Mouse (Mus musculus) neutrophil, adult 5-6 weeks (primary cell): ENCODE data around the gene Gm45799. TPM values are rescaled to one million over a fixed set of nuclear protein-coding genes. Genes with fewer than 3 reads are reported as not detected.

ENCODE experiments used
- ATAC-seq: fragments of 151-379, 151-347 bp; 2 replicates; pipeline ENCODE4 v1.8.0; 2017; ENCODE audit warnings: mild to moderate bottlenecking, moderate TSS enrichment; ENCODE audit not compliant: insufficient number of reproducible peaks, poor library complexity, low FRiP score, severe bottlenecking; ENCODE audit errors: extremely low read depth
- total RNA-seq: library from RNA; stranded (forward); fragments of 200-1000 nt; gene quantifications from 2 replicates; pipeline ENCODE4 v1.2.3, GENCODE M21; 2017

The Gm45799 gene
- 4.7 and 16.1 TPM in 2 replicates for total RNA-seq

DNA sequence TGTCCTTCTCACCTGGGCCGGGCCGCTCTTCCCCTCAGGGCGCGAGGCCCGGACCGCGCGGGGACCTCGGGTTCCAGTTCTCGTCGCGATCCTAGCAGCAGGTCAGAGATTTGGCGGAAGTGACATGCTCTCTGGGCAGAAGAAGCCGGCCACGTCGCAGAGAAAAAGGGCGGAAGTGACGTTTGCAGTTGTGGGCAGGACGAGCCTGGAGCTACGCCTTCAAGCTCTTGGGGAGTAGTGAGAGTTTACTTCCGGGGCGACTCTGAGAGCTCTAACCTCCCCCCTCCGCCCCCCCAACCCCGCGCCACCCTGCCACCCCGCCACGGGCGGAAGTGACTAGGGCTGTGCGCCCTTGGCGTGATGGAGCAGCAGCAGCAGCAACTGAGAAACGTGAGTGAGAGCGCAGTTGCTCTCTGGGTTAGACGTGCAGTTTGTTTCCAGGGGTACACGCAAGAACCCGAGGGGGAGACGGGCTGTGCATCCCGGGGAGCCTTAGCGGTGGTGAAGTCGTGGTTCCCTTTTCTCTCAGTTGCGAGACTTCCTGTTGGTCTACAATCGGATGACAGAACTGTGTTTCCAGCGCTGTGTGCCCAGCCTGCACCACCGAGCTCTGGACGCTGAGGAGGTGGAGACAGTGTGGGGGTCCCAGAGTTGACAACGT lies at the start of gene Gm45799, which contains the start of gene Arfip2:
Gene Gm45799 (plus strand): TSS at position 320 of the 661 bp plus-strand sequence.
Gene Arfip2 (minus strand): TSS at position 184 of the 661 bp plus-strand sequence.
- peak; percentile 94 for ATAC-seq

DNA sequence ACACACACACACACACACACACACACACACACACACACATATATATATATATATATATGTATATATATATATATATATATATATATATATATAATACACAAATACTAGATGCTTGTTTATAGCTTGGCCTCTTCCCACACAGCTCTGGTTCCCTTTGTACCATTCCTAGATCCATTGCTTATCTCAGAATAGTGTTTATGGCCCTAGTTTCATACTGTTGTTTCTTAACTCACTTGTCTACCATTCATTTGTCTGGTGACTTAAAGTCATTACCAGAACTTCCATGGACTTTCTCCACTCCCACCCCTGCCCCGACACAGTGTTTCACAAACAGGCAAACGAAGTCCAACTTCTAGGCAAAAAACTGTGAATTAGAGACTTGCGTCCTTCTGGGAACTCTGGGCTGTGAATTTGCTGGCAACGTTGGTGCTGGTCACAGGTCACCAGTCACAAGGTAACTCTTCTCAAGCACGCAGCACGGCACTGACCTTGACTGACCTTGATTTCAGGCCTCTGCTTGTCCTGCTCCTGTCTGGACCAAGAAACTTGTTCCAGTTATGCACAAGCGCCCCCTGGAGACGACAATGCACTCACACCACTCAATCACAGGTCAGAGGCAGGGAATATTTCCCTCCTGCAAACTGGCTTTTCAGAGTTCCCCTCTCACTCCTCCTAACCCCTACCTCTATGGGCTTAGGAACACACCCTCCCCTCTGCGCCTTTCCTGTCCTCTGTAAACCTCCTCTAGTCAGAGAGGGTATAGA lies 37.3 kb upstream of the Gm45799 start:
- ATAC-seq: peak; percentile 66; the same call in 1 of the 2 replicates

DNA sequence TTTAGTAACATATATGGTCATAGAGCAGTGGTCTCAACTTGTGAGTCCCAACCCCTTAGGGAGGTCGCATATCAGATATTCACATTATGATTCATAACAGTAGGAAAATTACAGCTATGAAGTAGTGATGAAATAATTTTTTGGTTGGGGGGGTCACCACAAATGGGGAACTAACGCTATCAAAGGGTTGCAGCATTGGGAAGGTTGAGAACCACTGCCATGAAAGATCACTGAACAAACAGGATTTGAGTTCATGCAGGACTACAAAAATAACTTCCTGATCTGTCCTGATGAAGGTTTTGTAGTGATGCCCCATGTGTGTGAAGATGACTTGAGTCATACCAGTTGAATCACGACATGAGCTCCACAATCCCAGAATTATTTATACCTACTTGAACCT lies 31.9 kb upstream of the Gm45799 start:
- no peak for ATAC-seq

DNA sequence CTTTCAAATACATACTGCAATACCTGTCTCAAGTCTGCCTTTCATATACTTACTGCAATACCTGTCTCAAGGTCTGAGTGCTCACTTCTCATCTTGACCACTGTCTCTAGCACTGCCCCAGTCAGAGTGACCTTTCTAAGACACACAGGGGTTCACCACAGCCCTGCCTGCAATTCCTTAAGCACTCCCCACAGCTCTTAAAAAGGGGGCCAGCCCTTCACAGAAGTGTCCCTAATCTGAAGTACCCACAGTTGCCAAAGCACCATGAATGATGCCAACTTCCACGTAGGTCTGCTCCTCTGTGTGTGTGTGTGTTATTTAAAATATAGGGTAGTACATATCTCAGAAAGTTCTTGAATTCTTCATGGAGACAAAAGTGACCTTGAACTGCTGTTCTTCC lies 28.6 kb upstream of the Gm45799 start:
- no peak for ATAC-seq

DNA sequence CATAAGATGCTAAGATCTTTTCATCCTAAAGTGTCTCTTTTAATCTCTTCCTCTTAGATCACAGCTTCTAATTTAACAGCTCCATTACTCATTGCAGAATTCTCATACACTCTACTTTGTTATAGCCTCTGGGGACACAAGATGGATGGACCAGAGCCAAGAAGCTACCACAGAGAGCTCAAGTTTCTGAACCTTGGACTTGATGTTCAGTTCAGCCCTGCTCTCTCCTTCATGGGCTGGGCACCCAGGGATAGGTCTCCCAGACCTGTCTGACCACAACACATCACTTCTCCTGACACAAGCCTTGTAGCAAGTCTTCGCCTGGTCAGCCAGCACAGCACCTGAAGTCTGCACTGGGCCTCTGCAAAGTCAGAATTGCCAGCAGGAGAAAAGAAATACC lies 26.0 kb upstream of the Gm45799 start:
- ATAC-seq: no peak

DNA sequence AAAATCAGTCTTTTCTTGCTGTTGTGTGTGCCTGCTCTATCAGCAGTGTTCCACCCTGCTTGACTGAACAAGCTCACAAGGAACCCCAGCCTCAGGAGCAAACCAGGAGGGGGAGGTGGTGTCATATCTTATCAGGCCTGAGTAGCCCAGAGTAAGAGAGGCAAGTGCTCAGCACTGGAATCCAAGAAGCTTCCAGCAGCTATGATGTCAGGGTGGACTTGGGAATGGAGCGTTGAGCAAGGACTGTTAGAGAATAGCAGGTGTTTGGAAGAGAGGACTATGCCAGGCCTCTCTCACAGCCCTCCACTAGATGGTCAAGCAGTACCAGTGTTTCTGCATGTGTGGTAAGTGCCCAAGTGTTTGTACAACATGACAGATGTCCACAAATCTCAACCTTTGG lies 24.6 kb upstream of the Gm45799 start:
- no peak for ATAC-seq

DNA sequence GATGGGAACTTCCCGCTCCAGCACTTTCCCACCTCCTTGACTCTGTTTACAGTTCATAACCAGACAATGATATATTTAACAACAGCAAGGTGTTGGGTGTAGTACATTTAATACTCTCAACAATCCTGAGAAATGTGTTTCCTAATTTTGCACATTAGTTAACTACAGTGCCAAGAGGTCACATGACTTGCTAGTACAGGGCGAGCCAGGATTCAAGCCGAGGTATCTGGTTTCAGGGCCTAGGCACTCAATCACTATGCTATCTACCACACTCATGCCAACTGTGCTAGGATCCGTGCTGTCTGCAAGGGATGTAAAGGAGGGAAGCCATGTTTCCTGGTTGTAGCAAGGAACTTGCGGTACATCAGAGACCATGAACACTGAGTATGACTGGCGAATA lies 23.8 kb upstream of the Gm45799 start:
- no peak for ATAC-seq

DNA sequence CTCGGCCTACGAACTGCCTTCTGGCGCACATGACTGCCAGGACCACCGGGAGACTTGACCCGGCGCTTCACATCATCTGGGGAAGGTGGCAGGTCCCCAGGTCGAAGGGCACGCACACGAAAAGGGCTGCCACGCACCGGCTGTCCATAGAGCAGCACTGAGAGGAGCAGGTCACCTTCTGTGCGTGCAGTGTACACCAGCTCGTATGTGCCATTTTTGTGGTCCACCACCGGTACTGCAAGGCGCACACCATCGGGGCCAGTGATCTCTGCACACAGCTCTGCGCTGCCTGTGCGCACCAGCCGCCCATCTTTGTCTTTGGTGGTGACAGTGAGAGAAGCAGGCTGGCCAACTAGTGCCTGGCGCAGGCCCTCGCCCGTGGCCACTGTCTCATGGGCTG lies 22.5 kb upstream of the Gm45799 start:
- no peak for ATAC-seq

DNA sequence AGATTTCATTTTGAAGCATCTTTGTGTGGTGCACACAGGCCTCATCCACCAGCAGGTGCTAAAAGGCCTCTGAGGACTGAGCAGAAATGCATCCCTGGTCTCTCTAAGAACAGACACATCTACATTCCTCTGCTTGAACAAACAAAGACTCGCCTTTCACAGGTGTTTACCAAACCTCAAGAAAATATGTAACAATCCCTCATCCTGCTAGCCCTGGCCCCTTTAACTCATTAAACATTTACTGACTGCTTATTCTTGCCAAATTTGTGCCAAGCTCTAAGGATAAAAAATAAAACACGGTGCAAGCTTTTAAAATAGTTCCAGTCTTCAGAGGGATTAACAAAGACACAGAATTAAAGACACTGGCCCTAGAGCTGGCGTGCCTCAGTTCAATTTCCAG lies 20.7 kb upstream of the Gm45799 start:
- ATAC-seq: no peak

DNA sequence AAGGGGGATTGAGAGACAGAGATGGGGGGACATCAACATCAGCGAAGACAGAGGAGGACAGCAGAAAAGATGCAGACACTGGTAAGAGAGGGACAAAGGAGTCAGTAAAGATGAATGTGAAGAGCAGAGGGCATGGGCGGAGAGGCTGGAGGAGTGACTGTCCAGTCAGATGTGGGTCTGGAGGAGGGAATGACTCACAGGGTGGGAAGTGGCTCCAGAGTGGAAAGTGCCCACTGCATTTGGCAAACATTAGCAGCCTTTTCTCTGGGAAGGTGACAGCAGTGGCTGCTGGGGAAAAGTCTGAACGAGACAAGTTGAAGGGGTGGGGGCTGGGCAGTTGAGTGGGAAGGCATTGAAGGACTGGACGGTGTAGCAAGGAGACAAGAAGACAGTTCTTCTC lies 19.3 kb upstream of the Gm45799 start:
- no peak for ATAC-seq

DNA sequence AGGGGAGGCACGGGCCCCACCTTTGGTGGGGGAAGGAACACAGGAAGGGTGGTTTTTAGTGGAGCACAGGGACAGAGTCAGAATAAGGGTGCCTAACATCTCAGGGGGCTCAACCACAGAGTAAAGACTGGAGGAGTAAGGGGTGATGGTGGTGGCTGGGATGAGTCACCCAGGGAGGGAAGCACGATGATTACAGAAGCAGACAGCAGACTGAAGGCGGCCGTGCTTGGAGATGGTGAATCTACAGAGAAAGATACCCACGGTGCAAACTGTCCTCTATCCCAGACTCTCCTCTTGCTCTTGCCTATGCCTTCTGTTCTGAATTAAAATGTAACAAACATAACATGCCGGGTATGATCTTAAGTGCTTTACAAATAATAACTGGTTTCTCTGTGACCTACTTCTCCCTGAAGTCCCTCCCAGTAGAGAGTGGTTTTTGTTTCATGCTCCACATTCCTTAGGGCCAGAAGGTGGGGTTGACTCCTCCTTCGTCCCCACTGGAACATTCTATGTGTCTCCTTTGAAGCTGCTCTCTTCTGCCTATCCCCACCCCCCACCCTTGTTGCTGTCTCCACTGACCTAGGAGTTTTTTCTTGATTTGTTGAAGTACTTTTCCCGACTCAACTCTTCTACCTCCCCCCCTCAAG lies 18.6 kb upstream of the Gm45799 start:
- no peak for ATAC-seq

DNA sequence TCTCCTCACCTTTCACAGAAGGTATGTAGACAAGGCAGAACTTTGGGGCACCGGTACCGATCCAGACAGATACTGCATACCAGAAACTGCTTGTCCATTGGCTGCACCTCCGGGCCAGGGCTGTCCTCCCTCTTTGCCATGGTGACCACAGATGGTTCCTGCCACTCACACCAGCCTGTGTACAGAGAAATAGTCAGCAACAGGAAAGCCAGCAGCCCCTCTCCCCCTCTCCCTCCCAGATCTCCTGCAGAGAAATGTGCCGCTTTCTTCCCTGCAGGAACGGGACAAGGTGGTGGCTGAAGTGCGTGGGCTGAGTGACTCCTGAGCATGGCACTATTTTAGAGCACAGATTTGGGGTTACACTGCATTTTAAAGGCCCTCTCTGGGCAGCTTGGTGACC lies 15.0 kb upstream of the Gm45799 start:
- no peak for ATAC-seq

DNA sequence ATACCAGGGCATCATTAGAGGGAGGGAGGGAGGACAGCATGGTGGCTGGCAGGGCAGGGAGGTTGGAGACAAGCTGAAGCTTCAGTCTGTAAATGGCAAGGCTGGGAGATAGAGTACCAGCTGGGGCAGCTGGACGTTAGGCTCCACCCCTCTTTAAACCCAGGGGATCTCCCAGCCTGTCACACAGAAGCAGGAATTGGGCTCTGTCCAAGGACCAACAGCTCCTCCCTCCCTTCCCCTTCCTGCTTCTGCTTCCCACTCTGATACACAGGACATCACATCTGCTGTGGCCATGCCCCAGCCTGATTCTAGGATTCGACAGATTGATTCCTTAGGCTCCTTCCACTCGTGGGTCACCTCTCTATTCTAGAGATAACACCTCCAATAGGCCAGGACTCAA lies 11.7 kb upstream of the Gm45799 start:
- ATAC-seq: no peak

DNA sequence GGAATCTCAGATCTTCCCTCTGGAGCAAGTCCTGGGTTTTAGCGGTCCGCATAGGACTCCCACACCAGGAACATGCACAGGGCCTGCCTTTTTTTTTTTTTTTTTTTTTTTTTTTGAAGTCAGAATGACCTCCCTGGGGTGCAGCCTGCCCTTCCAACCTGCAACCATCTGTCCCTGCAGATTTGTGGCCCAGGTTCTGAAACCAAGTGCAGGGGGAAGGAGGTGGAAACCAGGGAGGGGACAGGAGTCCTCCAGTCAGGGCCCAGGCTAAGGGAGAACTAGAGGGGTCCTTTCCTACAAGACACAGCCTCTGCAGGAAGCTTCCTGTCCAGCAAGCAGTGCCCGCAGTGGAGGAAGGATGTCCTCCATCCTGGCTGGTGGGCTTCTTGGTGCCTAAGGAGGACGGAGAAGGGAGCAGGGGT lies 7.8 kb upstream of the Gm45799 start:
- ATAC-seq: no peak

DNA sequence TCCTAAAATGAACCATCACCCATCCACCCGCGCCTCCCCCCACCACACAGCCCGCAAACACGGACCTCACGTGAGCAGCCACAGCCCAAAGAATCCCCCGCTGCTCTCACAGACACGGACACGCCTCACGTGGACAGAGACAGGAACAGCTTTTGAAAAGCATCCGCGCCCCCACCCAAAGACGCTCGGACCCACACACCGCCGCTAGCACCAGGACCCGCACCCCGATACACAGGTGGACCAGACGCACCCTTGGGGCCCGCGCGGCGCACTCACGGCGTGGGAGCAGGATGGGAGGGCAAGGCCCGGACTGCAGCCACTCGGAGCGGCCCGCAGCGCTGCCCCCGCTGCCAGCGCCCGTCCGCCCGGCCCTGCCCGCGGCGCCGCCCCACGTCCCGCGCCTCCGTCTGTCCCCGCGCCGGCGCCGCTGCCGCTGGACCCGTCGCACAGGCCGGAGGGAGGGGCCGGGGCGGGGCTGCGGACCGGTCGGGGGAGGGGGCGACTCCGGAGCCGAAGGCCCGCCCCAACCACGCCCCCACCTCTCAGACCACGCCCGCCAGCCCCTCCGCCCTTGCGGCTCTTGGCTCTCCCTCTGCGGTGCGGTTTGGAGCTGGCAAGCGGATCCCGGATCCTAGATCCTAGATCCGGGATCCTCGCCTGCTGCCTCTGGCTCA lies 7.1 kb upstream of the Gm45799 start, which contains the start of gene Trim3:
Gene Trim3 (minus strand): TSS at position 445 of the 674 bp plus-strand sequence.
- ATAC-seq: peak; percentile 69

DNA sequence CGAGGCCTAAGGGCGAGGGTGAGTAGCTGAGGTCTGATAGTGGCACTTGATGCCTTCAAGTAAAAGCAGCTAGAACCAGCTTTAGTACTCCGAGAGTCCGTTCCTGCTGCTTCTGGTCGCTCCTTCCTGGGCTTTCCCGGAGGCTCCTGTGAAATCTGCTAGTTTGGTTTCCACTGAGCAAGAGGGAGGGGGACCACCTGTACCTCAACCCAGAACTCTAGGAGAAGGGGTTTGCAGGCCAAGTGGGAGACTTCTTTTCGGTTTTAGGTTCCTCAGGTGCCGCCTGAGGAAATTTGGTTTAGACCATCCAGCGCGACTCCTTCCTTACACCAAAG lies 6.6 kb upstream of the Gm45799 start:
- no peak for ATAC-seq

DNA sequence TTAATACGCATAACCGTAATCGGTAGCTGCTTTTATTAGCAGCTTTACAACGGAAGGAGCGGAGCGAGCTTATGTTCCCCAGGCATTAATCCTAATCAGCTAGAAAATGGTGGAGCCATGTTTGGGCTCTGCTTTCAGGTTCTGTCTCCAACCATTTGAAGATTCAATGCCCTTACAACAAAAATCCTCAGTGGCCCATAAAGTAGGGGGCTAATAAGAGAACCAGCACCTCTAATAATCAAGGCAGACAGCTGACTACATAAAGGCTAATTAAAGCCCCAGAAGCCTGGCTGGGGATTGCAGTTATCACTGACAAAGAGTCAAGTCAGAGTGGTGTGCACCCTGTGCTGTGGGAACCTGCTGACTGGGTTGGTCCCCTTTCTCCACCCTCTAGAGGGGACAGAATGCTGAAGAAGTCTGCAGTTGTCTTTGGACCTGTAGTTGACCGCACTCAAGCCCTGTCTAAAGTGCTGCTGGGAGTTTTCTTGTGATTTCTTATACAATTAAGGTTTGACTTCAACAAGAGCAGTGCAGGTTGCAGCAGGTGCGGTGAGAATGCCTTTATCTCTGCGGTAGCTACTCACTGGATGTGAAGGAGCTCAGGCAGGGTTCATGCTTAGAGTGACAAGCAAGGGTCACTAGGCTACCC lies 6.0 kb upstream of the Gm45799 start:
- ATAC-seq: no peak

DNA sequence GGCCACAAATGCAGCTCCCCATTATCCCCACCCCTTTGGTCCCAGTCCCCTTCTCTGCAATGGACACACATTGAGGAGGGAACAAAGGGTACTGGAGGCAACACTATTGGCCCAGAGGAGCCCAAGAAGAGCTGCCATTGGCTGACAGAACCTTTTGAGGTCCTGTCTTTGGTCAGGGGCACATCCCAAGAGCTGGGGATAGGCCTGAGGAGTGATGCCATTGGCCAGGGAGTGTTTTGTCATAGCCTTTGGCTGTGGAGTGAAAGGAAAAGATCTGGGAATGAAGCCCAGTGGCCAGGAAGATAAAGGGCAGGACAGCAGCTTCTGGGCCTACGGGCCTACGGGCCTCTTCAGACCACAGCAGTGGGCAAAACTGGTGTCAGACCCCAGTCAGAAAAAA lies 4.6 kb upstream of the Gm45799 start:
- ATAC-seq: no peak

DNA sequence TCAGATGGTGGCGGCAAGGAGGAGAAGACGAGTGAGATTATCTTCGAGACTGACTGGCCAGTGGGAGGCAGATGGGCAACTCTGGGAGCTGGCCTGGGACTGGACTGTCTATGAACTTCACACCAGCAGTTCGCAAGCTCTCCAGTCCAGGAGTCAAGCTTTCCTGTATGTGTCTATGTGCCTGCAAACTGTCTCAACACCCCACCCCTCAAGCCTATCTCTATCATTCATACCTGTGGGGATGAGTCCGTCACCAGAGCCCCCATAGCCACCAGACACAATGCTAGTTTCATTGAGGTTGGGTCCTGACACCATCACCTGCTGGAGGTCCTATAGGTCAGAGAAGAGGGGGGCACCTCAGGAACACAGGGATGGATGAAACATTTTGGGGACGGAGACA lies 1.6 kb upstream of the Gm45799 start:
- ATAC-seq: no peak
